Mouse (Mus musculus) intestine, embryonic 15.5 days (tissue): ENCODE measurements around the gene Hivep3. TPM values are rescaled to one million over a fixed set of nuclear protein-coding genes. Genes with fewer than 3 reads are reported as not detected.

Experiments
- ATAC-seq: fragments of 200-750 bp; cut with Nextera tagmentation; 2 replicates; pipeline ENCODE4 v1.8.0; 2017; ENCODE audit warnings: moderate TSS enrichment, moderate library complexity
- H3K27ac ChIP-seq: fragments of 300-500 bp; sonication (generic); 2 replicates; pipeline ENCODE4 v1.5.1; 2015; ENCODE audit warnings: mild to moderate bottlenecking, inconsistent platforms
- H3K27me3 ChIP-seq: fragments of 300-500 bp; sonication (generic); replicated peaks from 2 replicates; pipeline ENCODE4 v1.6.1; 2015; ENCODE audit warnings: inconsistent platforms
- H3K36me3 ChIP-seq: fragments of 300-500 bp; sonication (generic); 2 replicates; pipeline ENCODE4 v1.6.1; 2015; ENCODE audit warnings: inconsistent platforms
- H3K4me1 ChIP-seq: fragments of 300-500 bp; sonication (generic); replicated peaks from 2 replicates; pipeline ENCODE4 v1.6.1; 2015; ENCODE audit warnings: inconsistent platforms
- H3K4me2 ChIP-seq: fragments of 300-500 bp; sonication (generic); replicated peaks from 2 replicates; pipeline ENCODE4 v1.6.1; 2015; ENCODE audit warnings: mild to moderate bottlenecking, inconsistent platforms
- H3K4me3 ChIP-seq: fragments of 300-500 bp; sonication (generic); replicated peaks from 2 replicates; pipeline ENCODE4 v1.5.1; 2015; ENCODE audit warnings: inconsistent platforms
- H3K9ac ChIP-seq: fragments of 300-500 bp; sonication (generic); 2 replicates; pipeline ENCODE4 v1.6.1; 2015; ENCODE audit warnings: inconsistent platforms
- H3K9me3 ChIP-seq: fragments of 300-500 bp; sonication (generic); 2 replicates; pipeline ENCODE4 v1.6.1; 2016; ENCODE audit warnings: inconsistent platforms
- WGBS: fragments of 180-500 bp; shearing (Covaris S2); methylation state at CpG from one replicate; pipeline ENCODE4 v1.1.7; 2015; 5-methylcytosine and 5-hydroxymethylcytosine counted together
- polyA plus RNA-seq: library from polyadenylated mRNA; unstranded; fragments of >200 nt; fragmentation: Nextera tagmentation; extraction: Ambion mirVana; gene quantifications from 2 replicates; pipeline ENCODE4 v1.2.1, GENCODE M21; 2015

Gene Hivep3
- polyA plus RNA-seq, 1 experiment from 2014 or later: 5.0 TPM

GRCm38 (mm10) chr4:120158714-120159310 lies 425.2 kb downstream of the Hivep3 start:
- 0 out of 2 replicates have a peak overlapping the region, but pooled peaks have one; percentile 18 for H3K27ac ChIP-seq
- no peaks in the 10 kb centered on the region for H3K36me3 ChIP-seq
- peaks cover 36% of the 10 kb centered on the region for H3K4me1 ChIP-seq
- no peak for ATAC-seq
- H3K27me3 ChIP-seq: no peaks in the 10 kb centered on the region
- no peak overlapping the region for H3K4me3 ChIP-seq
- no peak overlapping the region for H3K9ac ChIP-seq
- H3K9me3 ChIP-seq: no peaks in the 10 kb centered on the region
- WGBS: 38% methylated on average over 5 of the region's 5 CpGs
- H3K4me2 ChIP-seq: no peak overlapping the region

- H3K4me3 ChIP-seq: peak within 1 kb of the TSS; percentile 34
- H3K27me3 ChIP-seq: no peaks in the 10 kb centered on the region
- no peaks in the 10 kb centered on the region for H3K36me3 ChIP-seq
- peak within 1 kb of the TSS; percentile 65 for H3K4me2 ChIP-seq
- no peaks in the 10 kb centered on the region for H3K9me3 ChIP-seq
- ATAC-seq: peak; percentile 94
- peak within 1 kb of the TSS; percentile 55 for H3K27ac ChIP-seq
- H3K4me1 ChIP-seq: peaks cover 41% of the 10 kb centered on the region
- peak within 1 kb of the TSS; percentile 45 for H3K9ac ChIP-seq
- 28% methylated on average over 29 of the region's 29 CpGs for whole genome bisulfite sequencing
Measured at GRCm38 (mm10) chr4:120161166-120161949, 427.8 kb downstream of the Hivep3 start, which contains the start of gene Edn2. Edn2 (plus strand) TSS chr4:120161206.

GRCm38 (mm10) chr4:120162586-120162985 lies 429.0 kb downstream of the Hivep3 start:
- Histone ChIP-seq H3K27me3 (no peaks in the 10 kb centered on the region), H3K4me1 (peaks cover 48% of the 10 kb centered on the region), H3K4me3 (no peak overlapping the region), H3K36me3 (no peaks in the 10 kb centered on the region), H3K4me2 (peak overlapping the region; percentile 65), H3K9me3 (no peaks in the 10 kb centered on the region), H3K9ac (no peak overlapping the region), H3K27ac (0 out of 2 replicates have a peak overlapping the region, but pooled peaks have one; percentile 3)
- WGBS: 63% methylated on average over 8 of the region's 8 CpGs
- ATAC-seq: no peak

- peak overlapping the region; percentile 65 for H3K4me2 ChIP-seq
- no peaks in the 10 kb centered on the region for H3K36me3 ChIP-seq
- H3K27me3 ChIP-seq: no peaks in the 10 kb centered on the region
- H3K9me3 ChIP-seq: no peaks in the 10 kb centered on the region
- 49% methylated on average over 11 of the region's 11 CpGs for WGBS
- peaks cover 48% of the 10 kb centered on the region for H3K4me1 ChIP-seq
- H3K27ac ChIP-seq: no peak overlapping the region
- H3K4me3 ChIP-seq: no peak overlapping the region
- no peak overlapping the region for H3K9ac ChIP-seq
- no peak for ATAC-seq
Measured at GRCm38 (mm10) chr4:120163242-120163641, 429.7 kb downstream of the Hivep3 start.

GRCm38 (mm10) chr4:120164316-120164715 lies 430.7 kb downstream of the Hivep3 start:
- WGBS: 92% methylated on average over 5 of the region's 5 CpGs
- ATAC-seq: no peak
- no peak overlapping the region for H3K9ac ChIP-seq
- H3K27me3 ChIP-seq: no peaks in the 10 kb centered on the region
- H3K4me2 ChIP-seq: no peak overlapping the region
- H3K4me1 ChIP-seq: peaks cover 48% of the 10 kb centered on the region
- no peaks in the 10 kb centered on the region for H3K36me3 ChIP-seq
- H3K4me3 ChIP-seq: no peak overlapping the region
- no peak overlapping the region for H3K27ac ChIP-seq
- no peaks in the 10 kb centered on the region for H3K9me3 ChIP-seq

- Histone ChIP-seq H3K27me3 (no peaks in the 10 kb centered on the region), H3K27ac (no peak overlapping the region), H3K4me2 (no peak overlapping the region), H3K9me3 (no peaks in the 10 kb centered on the region), H3K9ac (no peak overlapping the region), H3K4me3 (no peak overlapping the region), H3K4me1 (peaks cover 41% of the 10 kb centered on the region), H3K36me3 (no peaks in the 10 kb centered on the region)
- ATAC-seq: peak; percentile 58
- 47% methylated on average over 6 of the region's 6 CpGs for WGBS
Measured at GRCm38 (mm10) chr4:120167778-120168177, 434.2 kb downstream of the Hivep3 start.

- Histone ChIP-seq H3K4me1 (peaks cover 37% of the 10 kb centered on the region), H3K4me2 (no peak overlapping the region), H3K36me3 (no peaks in the 10 kb centered on the region), H3K27me3 (no peaks in the 10 kb centered on the region), H3K4me3 (no peak overlapping the region), H3K27ac (no peak overlapping the region), H3K9ac (no peak overlapping the region), H3K9me3 (no peaks in the 10 kb centered on the region)
- WGBS: 87% methylated on average over 4 of the region's 4 CpGs
- no peak for ATAC-seq
Measured at GRCm38 (mm10) chr4:120168346-120168745, 434.8 kb downstream of the Hivep3 start.

- Histone ChIP-seq H3K4me3 (no peak overlapping the region), H3K4me1 (peaks cover 30% of the 10 kb centered on the region), H3K27ac (0 out of 2 replicates have a peak overlapping the region, but pooled peaks have one; percentile 17), H3K9me3 (no peaks in the 10 kb centered on the region), H3K4me2 (0 out of 2 replicates have a peak overlapping the region, but pooled peaks have one; percentile 22), H3K27me3 (no peaks in the 10 kb centered on the region), H3K9ac (no peak overlapping the region), H3K36me3 (no peaks in the 10 kb centered on the region)
- 30% methylated on average over 9 of the region's 9 CpGs for WGBS
- ATAC-seq: peak; percentile 79
Measured at GRCm38 (mm10) chr4:120170387-120170936, 436.9 kb downstream of the Hivep3 start.

- H3K9ac ChIP-seq: no peak overlapping the region
- no peaks in the 10 kb centered on the region for H3K9me3 ChIP-seq
- no peak overlapping the region for H3K27ac ChIP-seq
- H3K36me3 ChIP-seq: no peaks in the 10 kb centered on the region
- peaks cover 25% of the 10 kb centered on the region for H3K4me1 ChIP-seq
- no peak overlapping the region for H3K4me3 ChIP-seq
- 18% methylated on average over 7 of the region's 7 CpGs for WGBS
- H3K4me2 ChIP-seq: no peak overlapping the region
- ATAC-seq: peak; percentile 20
- H3K27me3 ChIP-seq: no peaks in the 10 kb centered on the region
Measured at GRCm38 (mm10) chr4:120172050-120172684, 438.6 kb downstream of the Hivep3 start.

- H3K4me1 ChIP-seq: peaks cover 10% of the 10 kb centered on the region
- no peaks in the 10 kb centered on the region for H3K36me3 ChIP-seq
- no peak overlapping the region for H3K4me2 ChIP-seq
- no peaks in the 10 kb centered on the region for H3K9me3 ChIP-seq
- H3K27me3 ChIP-seq: no peaks in the 10 kb centered on the region
- peak; percentile 76 for ATAC-seq
- H3K4me3 ChIP-seq: no peak overlapping the region
- no peak overlapping the region for H3K9ac ChIP-seq
- WGBS: 63% methylated on average over 4 of the region's 4 CpGs
- no peak overlapping the region for H3K27ac ChIP-seq
Measured at GRCm38 (mm10) chr4:120179123-120179522, 445.5 kb downstream of the Hivep3 start.

GRCm38 (mm10) chr4:120180535-120180934 lies 447.0 kb downstream of the Hivep3 start:
- peak; percentile 46 for ATAC-seq
- Histone ChIP-seq H3K27ac (no peak overlapping the region), H3K9me3 (no peaks in the 10 kb centered on the region), H3K27me3 (no peaks in the 10 kb centered on the region), H3K4me3 (no peak overlapping the region), H3K9ac (no peak overlapping the region), H3K4me1 (peaks cover 10% of the 10 kb centered on the region), H3K4me2 (no peak overlapping the region), H3K36me3 (no peaks in the 10 kb centered on the region)

- ATAC-seq: no peak
- no peak overlapping the region for H3K27ac ChIP-seq
- 20% methylated on average over 5 of the region's 5 CpGs for WGBS
- no peaks in the 10 kb centered on the region for H3K36me3 ChIP-seq
- H3K9ac ChIP-seq: no peak overlapping the region
- H3K4me2 ChIP-seq: no peak overlapping the region
- H3K4me1 ChIP-seq: peaks cover 14% of the 10 kb centered on the region
- H3K4me3 ChIP-seq: no peak overlapping the region
- no peaks in the 10 kb centered on the region for H3K9me3 ChIP-seq
- H3K27me3 ChIP-seq: no peaks in the 10 kb centered on the region; the same call in 1 of the 2 replicates
Measured at GRCm38 (mm10) chr4:120184374-120184991, 450.9 kb downstream of the Hivep3 start.
